Mouse (Mus musculus) hindbrain, postnatal 0 days (tissue): ENCODE results near the gene Zfp526. TPM values are rescaled to one million over a fixed set of nuclear protein-coding genes. Genes with fewer than 3 reads are reported as not detected.
A peak's percentile ranks its signal among the peaks of the same experiment; 100 is the strongest.

Source experiments
- ATAC-seq: fragments of 200-750 bp; cut with Nextera tagmentation; 2 replicates; pipeline ENCODE4 v1.8.0; 2017; ENCODE audit warnings: mild to moderate bottlenecking, moderate TSS enrichment, moderate library complexity
- DNase-seq: peaks from one replicate; pipeline ENCODE4 v3.0.0-alpha.2; 2015; ENCODE audit warnings: low spot score
- H3K27ac ChIP-seq: fragments of 300-500 bp; sonication (generic); 2 replicates; pipeline ENCODE4 v1.5.1; 2014; ENCODE audit warnings: mild to moderate bottlenecking
- H3K27me3 ChIP-seq: fragments of 300-500 bp; sonication (generic); 2 replicates; pipeline ENCODE4 v1.6.1; 2014; ENCODE audit warnings: low read length, mixed read lengths; ENCODE audit not compliant: insufficient read depth
- H3K36me3 ChIP-seq: fragments of 300-500 bp; sonication (generic); 2 replicates; pipeline ENCODE4 v1.6.1; 2014; ENCODE audit warnings: low read length, mixed read lengths; ENCODE audit not compliant: insufficient read depth
- H3K4me1 ChIP-seq: fragments of 300-500 bp; sonication (generic); 2 replicates; pipeline ENCODE4 v1.6.1; 2014; ENCODE audit warnings: antibody characterized with exemption, low read length, mixed read lengths; ENCODE audit not compliant: insufficient read depth
- H3K4me2 ChIP-seq: fragments of 300-500 bp; sonication (generic); 2 replicates; pipeline ENCODE4 v1.6.1; 2014; ENCODE audit warnings: low read depth, mild to moderate bottlenecking, low read length, moderate library complexity, mixed read lengths
- H3K4me3 ChIP-seq: fragments of 300-500 bp; sonication (generic); 2 replicates; pipeline ENCODE4 v1.5.1; 2014; ENCODE audit warnings: low read length
- H3K9ac ChIP-seq: fragments of 300-500 bp; sonication (generic); replicated peaks from 2 replicates; pipeline ENCODE4 v1.6.1; 2014; ENCODE audit warnings: mild to moderate bottlenecking, low read length, moderate library complexity, mixed read lengths
- H3K9me3 ChIP-seq: fragments of 300-500 bp; sonication (generic); 2 replicates; pipeline ENCODE4 v1.6.1; 2016; ENCODE audit warnings: low read length, mixed read lengths
- CTCF ChIP-seq: IDR thresholded peaks from 2 replicates; pipeline ENCODE4 v1.5.1; 2016; ENCODE audit warnings: antibody characterized with exemption, control low read depth, low read depth
- WGBS: fragments of 180-500 bp; shearing (Covaris S2); extraction: QIAGEN DNeasy Blood & Tissue Kit; methylation state at CpG from one replicate; pipeline ENCODE4 v1.1.7; 2014; 5-methylcytosine and 5-hydroxymethylcytosine counted together
- polyA plus RNA-seq: library from polyadenylated mRNA; unstranded; fragments of >200 nt; fragmentation: Nextera tagmentation; extraction: Ambion mirVana; gene quantifications from 2 replicates; pipeline ENCODE4 v1.2.1, GENCODE M21; 2015
- total RNA-seq: library from RNA; depleted of rRNA; stranded (reverse); fragments of >200 nt; gene quantifications from 2 replicates; pipeline ENCODE4 v1.2.3, GENCODE M21; 2014; rRNA removed

Gene Zfp526
- 9.6 and 10.1 TPM in 2 replicates for total RNA-seq
- 0.66 and 0.85 TPM in 2 replicates for polyA plus RNA-seq

- DNase-seq (peak; percentile 99), ATAC-seq (peak; percentile 96)
- H3K9ac ChIP-seq, result peak within 1 kb of the TSS; percentile 79
- peaks cover 20% of the 10 kb centered on the region; the same call in 1 of the 2 replicates for H3K36me3 ChIP-seq
- peak within 1 kb of the TSS; percentile 78 for H3K4me2 ChIP-seq
- WGBS, result under 1% methylated on average over 37 of the region's 45 CpGs
- H3K9me3 ChIP-seq, result no peaks in the 10 kb centered on the region
- H3K27me3 ChIP-seq, result no peaks in the 10 kb centered on the region
- peak within 1 kb of the TSS; percentile 84 for H3K27ac ChIP-seq
- peak; percentile 47 for TF ChIP-seq CTCF
- H3K4me3 ChIP-seq, result peak within 1 kb of the TSS; percentile 61
- peaks cover 17% of the 10 kb centered on the region for H3K4me1 ChIP-seq
These were observed at the start of gene Zfp526 for GRCm38 (mm10) chr7:25221102-25221883. Zfp526 (plus strand) TSS chr7:25221425.

- H3K4me2 ChIP-seq, result no peak overlapping the region
- no peak overlapping the region for H3K9ac ChIP-seq
- DNase-seq, result no peak
- H3K36me3 ChIP-seq, result no peaks in the 10 kb centered on the region
- no peak overlapping the region for H3K4me3 ChIP-seq
- H3K27me3 ChIP-seq, result no peaks in the 10 kb centered on the region
- WGBS, result 20% methylated on average over 5 of the region's 5 CpGs
- TF ChIP-seq CTCF, result no peak
- H3K9me3 ChIP-seq, result no peaks in the 10 kb centered on the region
- peaks cover 34% of the 10 kb centered on the region for H3K4me1 ChIP-seq
- no peak overlapping the region for H3K27ac ChIP-seq
- ATAC-seq, result no peak
These were observed 48.6 kb upstream of the Zfp526 start for GRCm38 (mm10) chr7:25172669-25173068.

DNA sequence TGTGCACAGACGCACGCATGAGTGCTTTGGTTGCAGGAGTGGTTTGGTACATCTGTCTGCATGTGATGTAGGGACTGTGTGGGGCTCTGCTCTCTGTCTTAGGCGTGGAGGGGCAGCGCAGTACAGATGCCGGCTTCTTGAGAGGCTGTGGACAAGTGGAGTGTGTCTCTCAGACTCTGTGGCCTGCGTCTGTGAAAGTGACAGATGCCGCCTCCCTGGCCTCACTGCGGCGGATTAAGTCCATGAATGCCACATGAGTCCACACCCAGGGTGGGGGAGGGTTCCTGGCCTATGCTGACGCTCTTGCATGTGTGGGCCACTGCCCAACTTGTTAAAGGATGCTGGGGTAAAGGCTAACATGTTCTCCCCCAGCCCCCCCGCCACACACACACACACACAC, 46.9 kb upstream of the Zfp526 start:
- Histone ChIP-seq H3K4me3 (no peak overlapping the region), H3K9me3 (no peaks in the 10 kb centered on the region), H3K4me1 (peaks cover 36% of the 10 kb centered on the region), H3K4me2 (no peak overlapping the region), H3K27ac (peak overlapping the region; percentile 32; the same call in 1 of the 2 replicates), H3K27me3 (no peaks in the 10 kb centered on the region), H3K9ac (no peak overlapping the region; the same call in 1 of the 2 replicates), H3K36me3 (no peaks in the 10 kb centered on the region)
- ATAC-seq, result peak; percentile 16
- WGBS, result 40% methylated on average over 11 of the region's 11 CpGs
- peak; percentile 65 for DNase-seq
- no peak for TF ChIP-seq CTCF

GRCm38 (mm10) chr7:25178317-25178716, 42.9 kb upstream of the Zfp526 start:
- no peak for TF ChIP-seq CTCF
- peak overlapping the region; percentile 82 for H3K9ac ChIP-seq
- no peaks in the 10 kb centered on the region for H3K27me3 ChIP-seq
- ATAC-seq, result no peak
- peak overlapping the region; percentile 76 for H3K4me2 ChIP-seq
- H3K27ac ChIP-seq, result peak overlapping the region; percentile 93
- WGBS, result 2% methylated on average over 17 of the region's 17 CpGs
- no peak for DNase-seq
- H3K9me3 ChIP-seq, result no peaks in the 10 kb centered on the region
- no peaks in the 10 kb centered on the region for H3K36me3 ChIP-seq
- peak overlapping the region; percentile 74 for H3K4me3 ChIP-seq
- H3K4me1 ChIP-seq, result peaks cover 29% of the 10 kb centered on the region

DNA sequence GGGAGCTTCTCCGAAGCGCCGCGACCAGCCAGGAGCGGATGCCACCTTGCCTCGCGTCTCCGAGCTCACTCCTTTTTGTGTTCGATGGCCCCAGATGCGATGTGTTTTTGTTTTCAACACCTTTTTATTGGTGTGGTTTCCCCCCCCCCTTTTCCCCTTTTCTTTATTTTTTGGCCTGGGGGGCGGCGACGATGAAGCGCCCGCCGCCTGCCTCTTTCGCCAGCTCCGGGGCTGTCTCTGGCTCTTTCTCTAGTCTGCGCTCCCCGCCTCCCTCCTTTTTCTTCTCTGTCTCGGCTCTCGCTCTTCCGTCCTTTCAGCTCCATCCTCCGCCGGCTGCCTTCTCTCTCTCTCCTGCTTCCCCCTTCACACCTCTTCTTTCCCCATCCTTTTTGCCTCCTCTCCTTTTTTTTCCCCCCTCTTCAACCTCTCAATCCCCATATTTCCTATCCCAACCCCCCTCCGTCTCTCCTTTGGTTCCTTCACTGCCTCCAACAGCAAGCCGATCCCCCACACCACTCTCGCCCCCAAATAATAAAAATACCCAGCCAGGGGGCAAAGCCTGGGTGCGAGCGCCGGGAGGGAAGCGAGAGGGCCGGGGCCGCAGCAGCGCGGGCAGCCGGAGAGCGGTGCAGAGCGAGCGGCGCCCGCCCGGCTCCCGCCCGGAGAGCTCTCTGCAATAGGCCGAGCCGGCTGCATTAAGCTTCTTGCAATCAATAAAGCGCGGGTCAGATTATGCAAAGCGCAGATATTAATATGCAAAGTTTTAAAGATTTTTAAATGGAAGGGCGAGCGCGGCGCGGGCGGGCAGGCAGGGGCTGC, 42.2 kb upstream of the Zfp526 start:
- under 1% methylated on average over 56 of the region's 56 CpGs for WGBS
- Histone ChIP-seq H3K9me3 (no peaks in the 10 kb centered on the region), H3K9ac (peak overlapping the region; percentile 82), H3K27ac (peak overlapping the region; percentile 93), H3K4me3 (peak overlapping the region; percentile 74), H3K4me2 (peak overlapping the region; percentile 76), H3K36me3 (no peaks in the 10 kb centered on the region), H3K4me1 (peaks cover 24% of the 10 kb centered on the region), H3K27me3 (no peaks in the 10 kb centered on the region)
- no peak for TF ChIP-seq CTCF
- ATAC-seq, result peak; percentile 68; the same call in 1 of the 2 replicates
- DNase-seq, result peak; percentile 47

GRCm38 (mm10) chr7:25179606-25180161, 41.5 kb upstream of the Zfp526 start, which contains the start of gene Pou2f2:
Pou2f2 (minus strand) TSS chr7:25179726.
- 1% methylated on average over 45 of the region's 56 CpGs for WGBS
- H3K4me2 ChIP-seq, result peak within 1 kb of the TSS; percentile 76
- peak within 1 kb of the TSS; percentile 74 for H3K4me3 ChIP-seq
- H3K9ac ChIP-seq, result peak within 1 kb of the TSS; percentile 82
- peak; percentile 37 for TF ChIP-seq CTCF
- H3K4me1 ChIP-seq, result peaks cover 17% of the 10 kb centered on the region
- ATAC-seq (peak; percentile 93), DNase-seq (peak; percentile 95)
- peak within 1 kb of the TSS; percentile 93 for H3K27ac ChIP-seq
- H3K27me3 ChIP-seq, result no peaks in the 10 kb centered on the region
- H3K9me3 ChIP-seq, result no peaks in the 10 kb centered on the region
- H3K36me3 ChIP-seq, result no peaks in the 10 kb centered on the region
